Comparison of ENCODE assay signal across 16 mouse cellular contexts in genomic region chr3:99047156-99047555, GRCm38 (mm10).
"Had no signal": no experiment of that assay in that cellular context is flagged by ENCODE, and none has a peak within 500 bp of the region (broad histone marks: within the 10 kb centered on the region; RNA-seq: fewer than 3 reads in every experiment).

No protein-coding gene starts in this region.

- H3K36me3 ChIP-seq: midbrain, embryonic 10.5 days; midbrain, embryonic 12.5 days; neural tube, embryonic 12.5 days had no signal

- DNase-seq: lung, adult 18-20 months; lung, embryonic 14.5 days; lung, postnatal 10 days; lung, postnatal 4 days; midbrain, embryonic 14.5 days; retina, postnatal 1 day; right cerebral cortex, adult 18-20 months; right cerebral cortex, postnatal 25 days; right cerebral cortex, postnatal 4 days; spleen, adult 18-20 months; thymus, adult 18-20 months; thymus, postnatal 14 days; thymus, postnatal 36 days had no signal

- H3K9me3 ChIP-seq: midbrain, embryonic 10.5 days; midbrain, embryonic 12.5 days; neural tube, embryonic 12.5 days had no signal

- H3K4me2 ChIP-seq: lung, embryonic 14.5 days; midbrain, embryonic 12.5 days; neural tube, embryonic 12.5 days had no signal

- H3K27ac ChIP-seq: midbrain, embryonic 10.5 days; midbrain, embryonic 12.5 days; neural tube, embryonic 12.5 days had no signal

- H3K27me3 ChIP-seq: midbrain, embryonic 12.5 days; neural tube, embryonic 12.5 days had no signal

- H3K4me1 ChIP-seq: midbrain, embryonic 10.5 days; midbrain, embryonic 12.5 days; neural tube, embryonic 12.5 days had no signal

- H3K9ac ChIP-seq: lung, embryonic 14.5 days; midbrain, embryonic 12.5 days; neural tube, embryonic 12.5 days had no signal

- H3K4me3 ChIP-seq: midbrain, embryonic 10.5 days; midbrain, embryonic 12.5 days; neural tube, embryonic 12.5 days had no signal
